Mouse (Mus musculus) thymus, adult 2 months (tissue): ENCODE results near the gene Fcgr3.

Experiments
- CTCF ChIP-seq: fragments of 200-500 bp; IDR thresholded peaks from 2 replicates; pipeline ENCODE4 v1.5.1; 2012; ENCODE audit warnings: mild to moderate bottlenecking, control low read depth, low read length, moderate library complexity, borderline replicate concordance; ENCODE audit not compliant: control insufficient read depth, poor library complexity, insufficient read depth; ENCODE audit errors: extremely low read depth
- POLR2A ChIP-seq: fragments of 200-500 bp; IDR thresholded peaks from 2 replicates; pipeline ENCODE4 v1.6.1; 2012; ENCODE audit warnings: mild to moderate bottlenecking, low read length, control low read depth, moderate library complexity; ENCODE audit not compliant: control insufficient read depth, poor library complexity, insufficient read depth; ENCODE audit errors: extremely low read depth

GRCm38 (mm10) chr1:171039880-171040279 lies 24.9 kb downstream of the Fcgr3 start:
- TF ChIP-seq CTCF = no peak
- TF ChIP-seq POLR2A = no peak
